Mouse (Mus musculus): ENCODE data around the gene Gm21093. TPM values are rescaled to one million over a fixed set of nuclear protein-coding genes. Genes with fewer than 3 reads are reported as not detected.
"Not testable (repeated sequence)": the region's sequence is repeated elsewhere in the genome, so short reads cannot be mapped to it uniquely, and the experiment has no call there.

Gm21093 gene
- 1 to 10 TPM in 1 of 2 experiments, under 1 TPM in 1; 0.56 to 3.9 TPM for total RNA-seq (2021)

DNA sequence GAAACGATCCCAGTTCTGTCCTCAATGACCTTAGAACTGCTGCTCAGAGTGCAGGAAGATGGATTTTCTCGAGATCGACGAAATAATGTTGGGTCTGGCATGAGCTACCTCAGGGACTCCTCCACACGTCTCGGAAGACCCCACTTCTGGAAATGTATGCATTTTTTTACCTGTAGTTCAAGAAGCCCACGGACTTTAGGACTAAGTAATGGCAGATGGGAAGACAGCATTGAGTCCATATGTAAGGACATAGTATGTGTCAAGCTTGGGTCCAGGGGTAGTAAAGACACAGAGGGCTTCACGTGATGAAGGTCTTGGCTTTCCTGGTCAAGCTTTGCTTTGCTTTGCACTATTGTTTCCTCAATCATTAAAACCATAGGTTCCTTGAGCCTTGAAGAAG, at the start of gene Gm21093:
Gm21093 (minus strand) TSS at position 101 of the 400 bp plus-strand sequence.
- DNase-seq (ENCODE audit: extremely low spot score in 1 of 2, low spot score in 1 of 2): not testable (repeated sequence)

Other genes with a start within 250 kb of the Gm21093 start
- not detected for gene Gm21541, start 131.1 kb downstream of the Gm21093 start, total RNA-seq (2021)
- 10 to 100 TPM; 16.0 to 17.9 TPM for gene Gm20878, start 93.2 kb downstream of the Gm21093 start, total RNA-seq (2021)
- 1 to 10 TPM; 1.1 to 1.8 TPM for gene Fam205a4, start 68.7 kb downstream of the Gm21093 start, total RNA-seq (2021)
- not detected for gene Gm3893, start 56.5 kb upstream of the Gm21093 start, total RNA-seq (2021)
- gene Gm13304, start 80.1 kb upstream of the Gm21093 start, total RNA-seq (2021): 10 to 100 TPM in 1 of 2 experiments, 1 to 10 TPM in 1; 8.9 to 15.5 TPM
- 10 to 100 TPM in 1 of 2 experiments, 1 to 10 TPM in 1; 4.6 to 11.6 TPM for gene Gm13306, start 118.7 kb upstream of the Gm21093 start, total RNA-seq (2021)
- 1 to 10 TPM; 1.7 to 3.0 TPM for gene Gm13305, start 133.9 kb upstream of the Gm21093 start, total RNA-seq (2021)
- gene Gm10600, start 205.9 kb upstream of the Gm21093 start, total RNA-seq (2021): 1 to 10 TPM; 5.0 to 8.3 TPM
- gene Ccl21b, start 221.0 kb upstream of the Gm21093 start, total RNA-seq (2021): not detected